Mouse (Mus musculus) frontal cortex, adult (tissue): ENCODE data around the gene Kpna4.

ENCODE experiments used
- ATAC-seq: cut with Nextera tagmentation; 2 replicates; pipeline ENCODE4 v1.9.2; 2017; ENCODE audit warnings: mild to moderate bottlenecking, moderate library complexity, mixed read lengths; ENCODE audit not compliant: low TSS enrichment

Kpna4 gene

DNA sequence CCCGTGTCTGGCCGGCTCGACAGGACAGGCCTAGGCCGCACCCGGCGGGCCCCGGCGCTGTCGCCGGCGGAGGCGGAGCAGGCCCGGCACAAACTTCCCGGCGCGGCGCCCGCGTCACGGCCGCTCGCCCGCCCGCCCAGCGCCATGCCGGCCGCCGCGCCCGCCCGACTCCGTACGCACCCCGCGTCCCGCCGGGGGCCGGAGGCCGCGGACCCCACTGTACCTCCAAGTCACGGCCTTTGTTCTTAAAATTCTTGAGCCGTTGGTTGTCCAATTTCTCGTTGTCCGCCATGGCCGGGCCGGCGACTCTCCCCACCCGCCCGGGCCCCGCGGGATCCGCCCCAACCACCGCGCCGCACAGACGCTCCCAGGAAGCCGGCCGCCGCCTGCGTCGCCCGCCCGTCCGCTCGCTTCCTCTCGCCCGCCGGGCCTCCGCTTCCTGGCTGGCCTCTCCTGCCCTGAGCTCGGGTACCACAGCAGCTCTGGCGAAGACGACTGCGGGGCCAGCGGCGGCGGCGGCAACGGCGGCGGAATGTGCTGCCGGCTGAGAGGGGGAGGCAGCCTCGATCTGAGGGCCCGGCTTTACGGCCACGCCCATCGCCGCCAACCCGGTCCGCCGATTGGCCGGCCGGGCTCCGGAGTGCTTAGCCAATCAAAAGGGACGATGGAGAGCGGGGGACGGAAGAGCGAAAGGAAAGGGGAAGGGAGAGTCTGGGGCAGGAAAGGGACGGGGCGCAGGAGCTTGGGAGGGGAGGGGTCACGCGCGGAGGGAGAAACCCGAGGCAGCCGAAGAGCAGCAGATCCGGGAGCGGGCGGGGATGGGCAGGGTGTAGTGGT is at the start of gene Kpna4:
Gene Kpna4, minus strand, starts transcription at position 605 of the 837 bp plus-strand sequence.
- peak; percentile 95 for ATAC-seq

DNA sequence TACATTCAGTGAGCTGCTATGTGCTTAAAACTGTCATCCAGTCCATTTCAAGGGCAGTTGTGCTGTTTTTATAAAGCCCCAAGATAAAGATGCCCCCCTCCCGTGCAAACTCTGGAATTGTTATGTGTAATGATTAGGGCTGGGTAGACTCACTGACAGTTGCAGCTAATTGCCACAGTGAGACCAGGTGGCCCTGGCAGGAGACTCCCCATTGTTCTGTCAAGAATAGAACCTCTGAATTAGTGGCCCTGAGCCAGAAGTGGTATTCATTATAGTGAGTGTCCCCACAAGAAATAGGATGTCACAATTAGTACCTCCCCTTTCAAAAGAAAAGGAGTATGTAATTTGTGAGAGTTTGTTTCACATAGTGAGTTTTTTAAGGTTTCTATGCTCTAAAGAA is 48.3 kb upstream of the Kpna4 start:
- ATAC-seq = no peak

DNA sequence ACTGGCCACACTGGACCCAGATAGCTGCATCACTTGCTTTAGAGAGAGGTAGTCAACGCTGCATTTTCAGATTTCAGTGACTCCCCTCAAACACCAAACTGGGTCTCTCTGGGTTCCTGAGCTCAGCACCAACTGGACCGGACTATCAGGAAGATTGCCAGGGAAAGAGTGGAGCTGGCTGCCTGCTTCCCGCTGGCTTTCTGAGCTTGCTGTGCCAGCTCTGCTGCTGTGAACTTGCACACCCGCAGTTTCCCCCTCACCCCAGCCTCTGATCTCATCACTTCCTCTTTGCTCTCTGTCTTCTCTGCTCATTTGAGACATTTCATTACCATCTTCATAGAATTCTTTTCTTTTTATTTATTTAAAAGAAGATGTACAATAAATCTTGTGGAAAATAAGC is 44.2 kb upstream of the Kpna4 start:
- no peak for ATAC-seq

DNA sequence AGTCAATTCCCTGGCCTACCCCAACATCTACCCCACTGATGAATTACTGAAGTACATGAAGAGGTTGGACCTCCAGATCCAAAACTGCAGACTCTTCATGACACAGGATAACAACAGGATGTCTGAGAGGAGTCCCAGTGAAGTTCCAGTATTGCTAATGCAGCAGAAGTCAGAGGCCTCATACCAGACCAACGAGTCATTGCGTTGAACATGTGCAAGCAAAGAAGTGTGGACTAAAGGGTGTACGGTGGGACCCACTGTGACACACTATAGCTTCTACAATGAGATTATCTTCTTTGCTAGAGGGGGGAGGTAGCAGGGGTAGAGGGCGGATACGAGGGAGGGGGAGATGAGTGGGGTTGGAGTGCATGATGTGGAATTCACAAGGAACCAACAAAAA is 42.9 kb upstream of the Kpna4 start:
- ATAC-seq = no peak

GRCm38 (mm10) chr3:69168724-69169123 is 41.8 kb upstream of the Kpna4 start:
- ATAC-seq = no peak

DNA sequence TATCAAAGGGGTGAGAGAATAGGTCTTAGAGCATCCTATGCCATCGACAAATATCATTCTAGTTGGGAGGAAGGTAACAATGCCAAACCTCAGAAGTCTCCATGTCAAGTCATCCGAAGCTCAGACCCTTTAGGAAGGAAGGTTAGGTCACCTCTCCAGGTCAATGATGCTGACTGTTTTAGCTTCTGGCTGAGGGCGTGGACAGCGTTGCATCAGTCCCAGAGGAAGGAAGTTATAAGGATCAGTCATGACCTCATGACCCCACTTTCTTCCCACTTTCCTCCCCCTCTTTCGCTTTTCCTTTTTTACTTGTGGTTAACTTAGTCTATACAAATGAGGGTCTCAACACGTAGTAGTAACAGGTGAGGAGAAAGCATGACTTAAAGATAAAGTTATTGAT is 36.1 kb upstream of the Kpna4 start:
- no peak for ATAC-seq

DNA sequence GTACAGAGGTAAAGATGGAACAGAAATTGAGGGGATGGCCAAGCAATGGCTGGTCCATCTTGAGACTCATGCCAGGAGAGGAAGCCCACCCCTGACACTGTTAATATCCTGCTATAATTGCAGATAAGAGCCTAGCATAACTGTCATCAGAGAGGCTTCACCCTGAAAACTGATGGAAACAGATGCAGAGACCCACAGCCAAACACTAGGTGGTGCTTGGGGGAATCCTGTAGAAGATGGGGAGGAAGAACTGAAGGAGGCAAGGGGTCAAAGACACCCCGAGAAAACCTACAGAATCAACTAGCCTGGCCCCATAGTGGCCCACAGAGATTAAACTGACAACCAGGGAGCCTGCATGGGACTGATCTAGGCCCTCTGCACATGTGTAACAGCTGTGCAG is 33.5 kb upstream of the Kpna4 start:
- no peak for ATAC-seq

GRCm38 (mm10) chr3:69159501-69159900 is 32.6 kb upstream of the Kpna4 start:
- peak; percentile 52 for ATAC-seq

- ATAC-seq = no peak
Observed at GRCm38 (mm10) chr3:69157886-69158285, 31.0 kb upstream of the Kpna4 start.

- ATAC-seq = no peak
Observed at GRCm38 (mm10) chr3:69156484-69156883, 29.6 kb upstream of the Kpna4 start.

DNA sequence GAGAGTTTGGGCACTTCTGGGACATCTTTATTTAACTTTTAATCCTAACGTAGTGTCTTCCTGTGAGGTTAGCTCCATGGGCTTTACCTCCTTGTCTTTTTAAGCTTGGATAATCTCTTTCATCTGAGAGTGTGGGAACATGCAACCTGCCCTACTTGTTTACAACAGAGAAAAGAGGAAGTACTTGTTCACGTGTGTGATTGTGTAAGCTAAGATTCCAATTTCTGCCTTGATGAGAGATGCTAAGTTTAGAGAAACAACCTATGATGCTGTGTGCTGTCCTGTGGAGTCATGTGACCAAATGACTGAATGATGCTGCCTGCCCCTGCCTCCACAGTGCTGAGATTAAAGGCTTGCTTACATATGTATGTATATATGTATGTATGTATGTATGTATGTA is 27.8 kb upstream of the Kpna4 start:
- ATAC-seq = no peak

GRCm38 (mm10) chr3:69150921-69151320 is 24.0 kb upstream of the Kpna4 start:
- ATAC-seq = no peak

DNA sequence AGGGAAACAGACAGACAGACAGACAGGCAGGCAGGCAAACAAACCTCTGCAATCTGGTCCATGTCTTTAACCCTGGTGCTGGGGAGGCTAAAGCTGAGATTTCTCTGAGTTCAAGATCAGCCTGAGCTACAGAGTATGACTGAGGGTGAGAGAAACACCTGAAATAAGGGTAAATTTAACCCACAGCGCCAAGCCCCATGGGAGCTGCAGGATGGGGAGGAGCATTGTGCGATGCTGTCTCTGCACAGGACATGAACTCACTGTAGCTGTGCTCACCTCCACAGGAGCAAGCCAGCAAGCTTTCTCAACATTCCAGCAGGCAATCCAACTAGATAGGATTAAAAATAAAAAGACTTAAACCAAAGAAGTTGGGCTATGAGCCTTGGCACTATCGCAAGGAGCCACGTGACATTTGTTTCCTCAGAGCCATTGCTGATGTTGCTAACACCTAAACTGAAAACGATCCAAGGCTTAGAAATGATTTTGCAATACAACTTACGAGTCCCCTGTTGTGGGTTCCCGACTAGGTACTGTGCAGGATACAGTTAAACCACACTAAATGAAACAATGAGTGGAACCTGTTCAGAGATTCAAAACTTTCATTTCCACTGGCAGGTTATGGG is 15.6 kb upstream of the Kpna4 start:
- ATAC-seq = no peak

- no peak for ATAC-seq
Observed at GRCm38 (mm10) chr3:69140851-69141250, 13.9 kb upstream of the Kpna4 start.

GRCm38 (mm10) chr3:69136059-69136458 is 9.1 kb upstream of the Kpna4 start:
- no peak for ATAC-seq

DNA sequence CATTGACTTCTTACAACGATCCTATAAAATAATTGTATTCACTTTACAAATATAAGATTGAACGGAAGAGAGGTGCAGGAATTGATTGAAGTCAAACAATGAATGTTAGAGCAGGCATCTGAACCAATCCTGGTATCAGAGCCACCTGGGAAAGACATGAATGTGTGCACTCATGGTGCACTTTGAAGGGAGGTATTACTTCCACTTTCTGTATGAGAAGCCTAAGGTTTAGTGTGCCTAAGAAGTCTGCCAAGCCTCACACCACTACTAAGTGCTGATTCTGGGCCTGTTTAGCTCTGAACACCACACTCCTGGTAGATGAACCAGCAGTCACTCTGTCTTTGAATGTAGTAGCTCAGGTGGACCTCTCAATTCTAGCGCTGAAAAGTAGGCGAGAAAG is 4.1 kb upstream of the Kpna4 start:
- ATAC-seq = no peak

GRCm38 (mm10) chr3:69127693-69128092 is 780 bp upstream of the Kpna4 start:
- no peak for ATAC-seq

- ATAC-seq = no peak; the same call in 1 of the 2 replicates
Observed at GRCm38 (mm10) chr3:69127346-69127678, 399 bp upstream of the Kpna4 start.

DNA sequence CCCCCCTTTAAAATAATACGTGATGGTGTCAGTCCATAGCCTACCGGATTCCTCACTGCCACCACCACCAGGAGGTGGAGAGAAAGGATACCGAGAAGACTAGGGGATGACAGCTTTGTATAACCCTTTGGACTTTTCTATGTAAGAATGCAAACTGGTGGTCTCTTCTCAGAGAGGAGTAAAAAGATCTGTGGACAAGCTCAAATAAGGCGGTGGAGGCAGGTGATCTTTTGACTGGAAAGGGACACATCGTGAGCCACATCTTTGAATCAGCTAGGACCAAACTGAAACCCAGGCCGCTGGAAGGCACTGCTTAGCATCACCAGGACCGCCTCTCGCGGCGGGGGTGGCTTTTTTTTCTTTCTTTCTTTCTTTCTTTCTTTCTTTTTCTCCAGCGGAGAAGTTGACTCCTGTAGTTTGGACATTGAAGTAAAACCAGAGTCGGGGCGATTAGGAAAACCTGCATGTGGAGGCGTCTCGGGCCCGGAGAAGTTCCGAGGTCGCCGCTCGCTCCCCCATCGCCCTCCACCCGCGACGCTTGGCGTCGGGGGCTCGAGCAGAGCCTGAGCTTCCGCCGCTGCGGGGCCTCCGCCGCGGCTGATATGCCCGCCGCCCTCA is 913 bp downstream of the Kpna4 start:
- peak; percentile 51 for ATAC-seq

- no peak for ATAC-seq
Observed at GRCm38 (mm10) chr3:69125461-69125860, 1.5 kb downstream of the Kpna4 start.

DNA sequence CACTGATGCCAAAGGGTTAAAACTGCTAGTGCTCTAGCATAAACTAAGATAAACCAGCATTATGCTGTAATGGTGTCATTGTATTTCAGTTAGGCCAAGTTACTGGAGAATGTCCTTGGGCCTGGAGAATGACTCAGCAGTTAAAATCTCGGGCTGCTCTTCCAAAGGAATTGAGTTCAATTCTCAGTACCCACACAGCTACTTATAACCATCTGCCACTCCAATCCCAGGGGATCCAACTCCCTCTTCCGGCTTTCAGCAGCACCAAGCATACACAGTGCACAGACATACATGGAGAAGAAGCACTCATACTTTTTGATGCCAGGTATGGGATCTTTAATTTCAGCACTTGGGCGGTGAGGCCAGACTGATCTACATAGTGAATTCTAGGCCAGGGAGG is 8.1 kb downstream of the Kpna4 start:
- peak; percentile 61 for ATAC-seq

DNA sequence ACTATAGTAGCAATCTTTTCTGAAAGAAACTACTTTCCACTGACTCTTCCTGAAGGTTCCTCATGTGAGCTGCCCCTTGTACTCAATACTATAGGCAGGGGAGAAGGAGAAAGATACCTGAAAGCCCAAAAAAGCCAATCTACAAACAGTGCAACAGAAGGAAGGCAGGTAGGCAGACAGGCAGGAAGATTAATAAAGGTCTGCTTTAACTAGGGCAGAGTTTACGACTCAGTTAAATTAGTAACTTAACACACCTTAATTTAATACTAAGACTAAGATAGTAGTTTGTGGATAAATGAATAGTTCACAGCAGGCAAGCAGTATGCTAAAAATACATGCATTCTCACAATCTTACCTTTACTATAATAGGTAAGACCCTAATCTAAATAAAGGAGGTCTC is 12.2 kb downstream of the Kpna4 start:
- no peak for ATAC-seq

- ATAC-seq = no peak
Observed at GRCm38 (mm10) chr3:69113956-69114355, 13.0 kb downstream of the Kpna4 start.
